8 mouse cellular contexts compared by ENCODE assay signal in genomic region chr6:125577882-125578646, GRCm38 (mm10). TPM values are rescaled to one million over a fixed set of nuclear protein-coding genes. Genes with fewer than 3 reads are reported as not detected.
DNase-seq lines count a peak whose midpoint lies in the region; ATAC-seq and TF ChIP-seq lines count a peak whose summit lies in the region.

No protein-coding gene starts in this region.

- no peaks in the 10 kb centered on the region for H3K36me3 ChIP-seq in midbrain, postnatal 0 days (ENCODE audit: insufficient read depth, low read length)
- H3K36me3 ChIP-seq in kidney, embryonic 14.5 days (ENCODE audit: control insufficient read depth, insufficient read depth, low read length) = no peaks in the 10 kb centered on the region

- no peaks in the 10 kb centered on the region for H3K27me3 ChIP-seq in cerebellum, adult 2 months (ENCODE audit: control insufficient read depth, insufficient read depth, low read length)
- H3K27me3 ChIP-seq in midbrain, postnatal 0 days (ENCODE audit: insufficient read depth, low read length) = no peaks in the 10 kb centered on the region
- H3K27me3 ChIP-seq in kidney, embryonic 14.5 days (ENCODE audit: control insufficient read depth, insufficient read depth, low read length) = no peaks in the 10 kb centered on the region

- H3K4me1 ChIP-seq in cerebellum, adult 2 months (ENCODE audit: control insufficient read depth, insufficient read depth, low read length) = peaks cover 14% of the 10 kb centered on the region
- peaks cover 7% of the 10 kb centered on the region for H3K4me1 ChIP-seq in midbrain, postnatal 0 days (ENCODE audit: insufficient read depth, low read length)
- peaks cover 5% of the 10 kb centered on the region for H3K4me1 ChIP-seq in kidney, embryonic 14.5 days (ENCODE audit: control insufficient read depth, insufficient read depth, low read length)

- H3K27ac ChIP-seq in cerebellum, adult 2 months (ENCODE audit: insufficient read depth, low read length) = no peak overlapping the region
- H3K27ac ChIP-seq in midbrain, postnatal 0 days (ENCODE audit: low read depth, low read length) = no peak overlapping the region
- no peak overlapping the region for H3K27ac ChIP-seq in kidney, embryonic 14.5 days (ENCODE audit: low read depth, low read length)

- ATAC-seq in midbrain, postnatal 0 days (ENCODE audit: low FRiP score) = no peak
- ATAC-seq in kidney, embryonic 14.5 days (ENCODE audit: low FRiP score, low TSS enrichment) = no peak

- H3K4me3 ChIP-seq in cerebellum, adult 2 months (replicated peaks; ENCODE audit: insufficient read depth, low read depth, low read length) = no peak overlapping the region
- H3K4me3 ChIP-seq in midbrain, postnatal 0 days (ENCODE audit: low read depth, low read length) = no peak overlapping the region
- H3K4me3 ChIP-seq in kidney, embryonic 14.5 days (ENCODE audit: low read length) = no peak overlapping the region

- H3K9ac ChIP-seq in midbrain, postnatal 0 days (replicated peaks; ENCODE audit: low read length, poor library complexity, severe bottlenecking) = no peak overlapping the region
- no peak overlapping the region for H3K9ac ChIP-seq in kidney, embryonic 14.5 days (ENCODE audit: low read depth, low read length)

- no peaks in the 10 kb centered on the region for H3K9me3 ChIP-seq in midbrain, postnatal 0 days (ENCODE audit: low read length)
- H3K9me3 ChIP-seq in kidney, embryonic 14.5 days (ENCODE audit: control insufficient read depth, low read length) = no peaks in the 10 kb centered on the region

- TF ChIP-seq CTCF in cerebellum, adult 2 months (IDR thresholded peaks at IDR 0.05; ENCODE audit: borderline replicate concordance, insufficient read depth, low read depth, low read length) = no peak
- TF ChIP-seq CTCF in midbrain, postnatal 0 days (IDR thresholded peaks at IDR 0.05) = no peak

- peak; percentile 31 to 50 for DNase-seq in layer of hippocampus, postnatal 14 days (ENCODE audit: low spot score in 2 of 2)
- DNase-seq in layer of hippocampus, postnatal 25 days (ENCODE audit: extremely low spot score in 1 of 2, low spot score in 1 of 2) = no peak
- DNase-seq in cerebellum, adult 2 months = peak; percentile 83 to 96
- peak; percentile 38 for DNase-seq in heart, adult 8-10 months (ENCODE audit: low spot score)
- peak; percentile 89 for DNase-seq in midbrain, postnatal 0 days (ENCODE audit: low spot score)
- no peak for DNase-seq in frontal cortex, postnatal 36 days (ENCODE audit: low spot score in 2 of 2)
- DNase-seq in right cerebral cortex, postnatal 25 days = no peak

- 52% methylated on average over 11 of the region's 11 CpGs for WGBS in cerebellum, adult 2 months
- 30% methylated on average over 11 of the region's 11 CpGs for WGBS in midbrain, postnatal 0 days
- WGBS in kidney, embryonic 14.5 days = 67% methylated on average over 11 of the region's 11 CpGs

- H3K4me2 ChIP-seq in midbrain, postnatal 0 days (ENCODE audit: low read depth, low read length, poor library complexity, severe bottlenecking) = no peak overlapping the region
- no peak overlapping the region for H3K4me2 ChIP-seq in kidney, embryonic 14.5 days (replicated peaks; ENCODE audit: low read depth, low read length)

- no peak for TF ChIP-seq POLR2A in cerebellum, adult 2 months (IDR thresholded peaks at IDR 0.05; ENCODE audit: borderline replicate concordance, insufficient read depth, low read length)

RNA-seq across cellular contexts. Expression of gene Vwf, which starts 31.5 kb away (rescaled TPM):
- total RNA-seq in layer of hippocampus, postnatal 14 days (2021) = 10 to 100 TPM; 29.1 to 32.8 TPM
- total RNA-seq in layer of hippocampus, postnatal 25 days (2021) = 10 to 100 TPM; 14.6 to 14.7 TPM
- 15.0 and 20.2 TPM in 2 replicates for polyA plus RNA-seq in cerebellum, adult 2 months (2012; rRNA removed)
- total RNA-seq in heart, adult 8-10 months (2022) = 100 to 1,000 TPM in 2 of 4 experiments, 10 to 100 TPM in 2; 82.6 to 137 (median 104) TPM
- 36.2 and 36.7 TPM in 2 replicates for total RNA-seq in midbrain, postnatal 0 days (2014; rRNA removed)
- 15.8 and 16.6 TPM in 2 replicates for polyA plus RNA-seq in midbrain, postnatal 0 days (2015; fragmentation: Nextera tagmentation; extraction: Ambion mirVana)
- 2.4 and 5.2 TPM in 2 replicates for polyA plus RNA-seq in kidney, embryonic 14.5 days (2014; fragmentation: Nextera tagmentation; extraction: Ambion mirVana)

Comparison
In these comparisons a context has a peak if more than half of its experiments do, and no peak if none do; other contexts are left out.
1. DNase-seq: peak in layer of hippocampus, postnatal 14 days (2 of 2), cerebellum, adult 2 months (2 of 2), heart, adult 8-10 months (single experiment) and midbrain, postnatal 0 days (single experiment); none in layer of hippocampus, postnatal 25 days (0 of 2), frontal cortex, postnatal 36 days (0 of 2) and right cerebral cortex, postnatal 25 days (single experiment).